Mouse (Mus musculus) embryonic stem cell, embryonic (primary cell): ENCODE data around the gene Snx6.
"Not testable (repeated sequence)": the region's sequence is repeated elsewhere in the genome, so short reads cannot be mapped to it uniquely, and the experiment has no call there.

Source experiments
- CTCF ChIA-PET, 4 experiments: fragments of 300-600 bp in 2 of 4; fragments of 350-600 bp in 2 of 4; sonication (Branson Sonifier 250); formaldehyde crosslinking; loops; one replicate each; lab custom pipeline; 2022; ENCODE audit warnings: inconsistent platforms in 2 of 4; lab: Charles Lee
- POLR2A ChIA-PET, 4 experiments: fragments of 300-600 bp in 2 of 4; fragments of 350-600 bp in 2 of 4; sonication (Branson Sonifier 250); formaldehyde crosslinking; loops; one replicate each; lab custom pipeline; 2022; ENCODE audit warnings: antibody characterized with exemption in 4 of 4, inconsistent platforms in 1 of 4; lab: Charles Lee

Snx6 gene

GRCm38 (mm10) chr12:54795153-54795998 lies at the start of gene Snx6:
Gene Snx6 (minus strand): TSS chr12:54795703.
- ChIA-PET POLR2A (interaction anchor here in 3 of 4 experiments (0.6 to 2.4 kb wide), 13 partner anchors 9 to 507 kb away, joined by 3 to 11 read pairs (median 4); partner anchors contain the start of genes Cfl2 (in 1 of the 3) and Ppp2r3c (in 1 of the 3)), CTCF (no interaction called here)

GRCm38 (mm10) chr12:54844415-54844814 lies 48.9 kb upstream of the Snx6 start:
- POLR2A ChIA-PET = interaction anchor here in 2 of 4 experiments (0.7 to 4.9 kb wide), 5 partner anchors 10 to 38 kb away, joined by 3 to 20 read pairs (median 5); partner anchors contain the start of gene Cfl2 (in 1 of the 2)

GRCm38 (mm10) chr12:54841576-54841975 lies 46.1 kb upstream of the Snx6 start:
- ChIA-PET CTCF (no interaction called here), POLR2A (interaction anchor here in 2 of 4 experiments (1.0 to 3.4 kb wide), 4 partner anchors 14 to 52 kb away, joined by 3 to 9 read pairs (median 4); partner anchors contain the start of gene Cfl2 (in 1 of the 2))

More at GRCm38 (mm10) chr12:54844415-54844814, 48.9 kb upstream of the Snx6 start:
- CTCF ChIA-PET = interaction anchor here in 1 of 4 experiments (2.7 kb wide), 1 partner anchor 14 kb away, joined by 7 read pairs; no protein-coding TSS in a partner anchor

- CTCF ChIA-PET = interaction anchor here in 3 of 4 experiments (0.5 to 2.3 kb wide), 3 partner anchors 9 kb away, joined by 3 to 7 read pairs (median 5); no protein-coding TSS in a partner anchor
- POLR2A ChIA-PET = interaction anchor here in 3 of 4 experiments (0.6 to 1.9 kb wide), 6 partner anchors 16 to 607 kb away, joined by 3 to 5 read pairs (median 3); no protein-coding TSS in a partner anchor
These were observed 44.3 kb upstream of the Snx6 start for GRCm38 (mm10) chr12:54839815-54840214.

GRCm38 (mm10) chr12:54838931-54839330 lies 43.4 kb upstream of the Snx6 start:
- CTCF ChIA-PET = interaction anchor here in 1 of 4 experiments (2.3 kb wide), 1 partner anchor 9 kb away, joined by 7 read pairs; no protein-coding TSS in a partner anchor
- POLR2A ChIA-PET = interaction anchor here in 3 of 4 experiments (0.6 to 1.5 kb wide), 6 partner anchors 17 to 608 kb away, joined by 3 to 9 read pairs (median 3); partner anchors contain the start of gene Cfl2 (in 1 of the 3)

- CTCF ChIA-PET = interaction anchor here in 3 of 4 experiments (0.6 to 0.8 kb wide), 3 partner anchors 10 to 1981 kb away, joined by 3 read pairs; partner anchors contain the start of gene Cfl2 (in 1 of the 3)
- POLR2A ChIA-PET = interaction anchor here in 3 of 4 experiments (0.5 to 3.6 kb wide), 32 partner anchors 7 to 739 kb away, joined by 3 to 33 read pairs (median 4); partner anchors contain the start of genes Cfl2 (in 3 of the 3) and Ppp2r3c (in 2 of the 3)
These were observed 40.4 kb upstream of the Snx6 start for GRCm38 (mm10) chr12:54835608-54836570.

- CTCF ChIA-PET = interaction anchor here in 2 of 4 experiments (0.6 to 1.1 kb wide), 4 partner anchors 14 to 1982 kb away, joined by 3 to 4 read pairs (median 3); partner anchors contain the start of genes Brms1l (in 1 of the 2) and Cfl2 (in 1 of the 2)
These were observed 39.5 kb upstream of the Snx6 start for GRCm38 (mm10) chr12:54834925-54835447.

GRCm38 (mm10) chr12:54833856-54834399 lies 38.4 kb upstream of the Snx6 start:
- POLR2A ChIA-PET = interaction anchor here in 2 of 4 experiments (0.6 to 3.6 kb wide), 13 partner anchors 9 to 656 kb away, joined by 3 to 33 read pairs (median 3); partner anchors contain the start of gene Cfl2 (in 2 of the 2)
- CTCF ChIA-PET = interaction anchor here in 2 of 4 experiments (0.5 to 0.6 kb wide), 2 partner anchors 16 to 64 kb away, joined by 5 to 6 read pairs; no protein-coding TSS in a partner anchor

More at GRCm38 (mm10) chr12:54834925-54835447, 39.5 kb upstream of the Snx6 start:
- POLR2A ChIA-PET = interaction anchor here (0.6 to 3.6 kb wide), 31 partner anchors 8 to 828 kb away, joined by 3 to 33 read pairs (median 4); partner anchors contain the start of genes Cfl2 (in 2 of the 4) and Ppp2r3c (in 2 of the 4)

- POLR2A ChIA-PET = not testable (repeated sequence)
- CTCF ChIA-PET = interaction anchor here in 1 of 4 experiments (1.7 kb wide), 1 partner anchor 12 kb away, joined by 4 read pairs; no protein-coding TSS in a partner anchor
These were observed 36.4 kb upstream of the Snx6 start for GRCm38 (mm10) chr12:54831927-54832326.

- ChIA-PET CTCF (interaction anchor here (0.6 to 1.8 kb wide), 54 partner anchors 9 to 783 kb away, joined by 3 to 19 read pairs (median 4); partner anchors contain the start of gene Cfl2 (in 1 of the 4)), POLR2A (interaction anchor here (0.5 to 2.2 kb wide), 17 partner anchors 10 to 617 kb away, joined by 3 to 8 read pairs (median 3); partner anchors contain the start of genes Cfl2 (in 2 of the 4) and Ppp2r3c (in 1 of the 4))
These were observed 35.1 kb upstream of the Snx6 start for GRCm38 (mm10) chr12:54830574-54830973.

GRCm38 (mm10) chr12:54829876-54830275 lies 34.4 kb upstream of the Snx6 start:
- POLR2A ChIA-PET = interaction anchor here in 2 of 4 experiments (0.5 to 2.2 kb wide), 8 partner anchors 33 to 785 kb away, joined by 3 to 8 read pairs (median 3); partner anchors contain the start of gene Cfl2 (in 2 of the 2)

GRCm38 (mm10) chr12:54828043-54828442 lies 32.5 kb upstream of the Snx6 start:
- CTCF ChIA-PET = interaction anchor here in 1 of 4 experiments (1.4 kb wide), 1 partner anchor 43 kb away, joined by 3 read pairs; no protein-coding TSS in a partner anchor
- POLR2A ChIA-PET = interaction anchor here in 1 of 4 experiments (0.7 kb wide), 2 partner anchors 476 to 714 kb away, joined by 3 to 4 read pairs; no protein-coding TSS in a partner anchor

More at GRCm38 (mm10) chr12:54829876-54830275, 34.4 kb upstream of the Snx6 start:
- CTCF ChIA-PET = interaction anchor here in 3 of 4 experiments (0.6 to 1.8 kb wide), 31 partner anchors 9 to 484 kb away, joined by 3 to 15 read pairs (median 5); partner anchors contain the start of gene Cfl2 (in 1 of the 3)

- ChIA-PET POLR2A (interaction anchor here in 3 of 4 experiments (0.9 to 1.3 kb wide), 4 partner anchors 10 to 129 kb away, joined by 3 read pairs; no protein-coding TSS in a partner anchor), CTCF (interaction anchor here in 3 of 4 experiments (0.7 to 1.3 kb wide), 4 partner anchors 53 to 244 kb away, joined by 3 to 4 read pairs (median 3); no protein-coding TSS in a partner anchor)
These were observed 29.7 kb upstream of the Snx6 start for GRCm38 (mm10) chr12:54825202-54825601.

- POLR2A ChIA-PET = interaction anchor here in 1 of 4 experiments (0.9 to 1.8 kb wide), 6 partner anchors 9 to 38 kb away, joined by 3 to 7 read pairs (median 3); no protein-coding TSS in a partner anchor
- CTCF ChIA-PET = interaction anchor here in 1 of 4 experiments (0.9 kb wide), 1 partner anchor 129 kb away, joined by 5 read pairs; no protein-coding TSS in a partner anchor
These were observed 27.4 kb upstream of the Snx6 start for GRCm38 (mm10) chr12:54822836-54823426.

GRCm38 (mm10) chr12:54820684-54821161 lies 25.2 kb upstream of the Snx6 start:
- ChIA-PET CTCF (interaction anchor here in 3 of 4 experiments (0.7 to 1.4 kb wide), 4 partner anchors 9 to 14 kb away, joined by 3 to 6 read pairs (median 3); no protein-coding TSS in a partner anchor), POLR2A (interaction anchor here in 3 of 4 experiments (0.6 to 1.9 kb wide), 12 partner anchors 10 to 663 kb away, joined by 3 to 8 read pairs (median 3); partner anchors contain the start of genes Cfl2 (in 1 of the 3) and Gm20403 (in 1 of the 3))
